Comparison of ENCODE assay signal across 22 mouse cellular contexts in the genomic region with DNA sequence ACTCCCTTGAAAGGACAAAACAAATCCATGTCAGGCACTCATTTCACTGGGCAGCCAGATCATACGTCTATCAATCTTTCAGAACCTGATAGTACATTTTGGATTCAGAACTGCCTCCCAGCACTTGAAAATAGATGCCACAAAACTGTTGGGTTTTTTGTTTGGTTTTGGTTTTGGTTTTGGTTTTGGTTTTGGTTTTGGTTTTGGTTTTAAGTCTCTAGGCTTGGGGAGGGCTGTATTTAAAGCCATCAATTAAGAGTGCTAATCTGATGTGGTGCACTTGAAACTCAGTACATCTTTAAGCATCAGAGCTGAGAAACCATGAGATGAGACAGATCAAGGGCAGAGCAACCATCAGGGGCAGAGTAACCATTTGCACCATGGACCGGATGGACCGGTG.
DNase-seq lines count a peak whose midpoint lies in the region; ATAC-seq and TF ChIP-seq lines count a peak whose summit lies in the region.
"Had no signal": no experiment of that assay in that cellular context is flagged by ENCODE, and none has a peak within 500 bp of the region (broad histone marks: within the 10 kb centered on the region; RNA-seq: fewer than 3 reads in every experiment).

No protein-coding gene starts in this region.

- TF ChIP-seq EP300 in CH12.LX (IDR thresholded peaks at IDR 0.05; ENCODE audit: low read length) = peak; percentile 54; the same call in 1 of the 2 replicates

- ATAC-seq in embryonic facial prominence, embryonic 13.5 days (ENCODE audit: insufficient number of reproducible peaks, insufficient read depth, low FRiP score, low TSS enrichment, low read depth) = no peak
- no peak for ATAC-seq in kidney, embryonic 15.5 days (replicated peaks; ENCODE audit: low FRiP score)
- no peak for ATAC-seq in hindbrain, postnatal 0 days
- ATAC-seq: forebrain, embryonic 16.5 days; intestine, embryonic 15.5 days had no signal

- TF ChIP-seq POLR2A in CH12.LX (IDR thresholded peaks at IDR 0.05; ENCODE audit: low read depth, low read length) = no peak

- no peak for DNase-seq in embryonic facial prominence, embryonic 10.5 days (ENCODE audit: low spot score)
- peak; percentile 46 for DNase-seq in CH12.LX (ENCODE audit: extremely low read depth)
- peak; percentile 61 for DNase-seq in induced T-regulatory cell, adult 2 months (ENCODE audit: low read depth)
- DNase-seq in hindbrain, postnatal 0 days (ENCODE audit: low spot score) = no peak
- no peak for DNase-seq in spleen, postnatal 36 days (ENCODE audit: low spot score in 2 of 2)
- DNase-seq: adrenal gland, adult 8-10 months; adrenal gland, postnatal 36 days; B cell, adult 2 months; cerebellum, adult 11-12 months; cerebellum, adult 9-10 months; cerebellum, postnatal 25 days; gastrocnemius, postnatal 10 days; heart, adult 2 months; kidney, adult 18-20 months had no signal

- no peaks in the 10 kb centered on the region for H3K79me2 ChIP-seq in CH12.LX (replicated peaks; ENCODE audit: control insufficient read depth, extremely low read depth, insufficient read depth, poor library complexity, severe bottlenecking)

- TF ChIP-seq RAD21 in CH12.LX (IDR thresholded peaks at IDR 0.05; ENCODE audit: low read depth, low read length) = no peak

- H3K9me3 ChIP-seq in embryonic facial prominence, embryonic 13.5 days = no peaks in the 10 kb centered on the region
- H3K9me3 ChIP-seq in embryonic facial prominence, embryonic 10.5 days = no peaks in the 10 kb centered on the region
- no peaks in the 10 kb centered on the region for H3K9me3 ChIP-seq in CH12.LX (replicated peaks; ENCODE audit: low read length)
- H3K9me3 ChIP-seq in kidney, embryonic 15.5 days (replicated peaks) = no peaks in the 10 kb centered on the region
- H3K9me3 ChIP-seq in hindbrain, postnatal 0 days (ENCODE audit: low read length) = no peaks in the 10 kb centered on the region
- H3K9me3 ChIP-seq: forebrain, embryonic 12.5 days; heart, embryonic 12.5 days; hindbrain, embryonic 10.5 days; hindbrain, embryonic 15.5 days; intestine, embryonic 15.5 days had no signal

- no peaks in the 10 kb centered on the region for H3K36me3 ChIP-seq in embryonic facial prominence, embryonic 13.5 days
- H3K36me3 ChIP-seq in embryonic facial prominence, embryonic 10.5 days (replicated peaks) = no peaks in the 10 kb centered on the region
- H3K36me3 ChIP-seq in CH12.LX (replicated peaks in 1 of 2; ENCODE audit: control insufficient read depth in 1 of 2, insufficient read depth in 1 of 2, low read length in 1 of 2) = peaks cover 0 to 3% of the 10 kb centered on the region in 2 experiments
- H3K36me3 ChIP-seq in kidney, embryonic 15.5 days = no peaks in the 10 kb centered on the region
- no peaks in the 10 kb centered on the region for H3K36me3 ChIP-seq in hindbrain, postnatal 0 days (ENCODE audit: insufficient read depth, low read length)
- H3K36me3 ChIP-seq: forebrain, embryonic 12.5 days; heart, embryonic 12.5 days; hindbrain, embryonic 10.5 days; hindbrain, embryonic 15.5 days; intestine, embryonic 15.5 days had no signal

- no peak overlapping the region for H3K9ac ChIP-seq in embryonic facial prominence, embryonic 13.5 days
- peak overlapping the region; percentile 23 for H3K9ac ChIP-seq in CH12.LX (ENCODE audit: insufficient read depth, low read depth)
- H3K9ac ChIP-seq in kidney, embryonic 15.5 days = no peak overlapping the region
- no peak overlapping the region for H3K9ac ChIP-seq in hindbrain, postnatal 0 days (replicated peaks; ENCODE audit: low read length)
- H3K9ac ChIP-seq: forebrain, embryonic 12.5 days; heart, embryonic 12.5 days; hindbrain, embryonic 15.5 days; intestine, embryonic 15.5 days had no signal

- in situ Hi-C loops in CH12.LX (cut with MboI; ENCODE audit: low pct_ligation_motif_present, low pct_unique_long_range_greater_than_20kb, low sequenced_read_pairs) = no loop called here

- H3K4me3 ChIP-seq in embryonic facial prominence, embryonic 13.5 days = no peak overlapping the region
- no peak overlapping the region for H3K4me3 ChIP-seq in embryonic facial prominence, embryonic 10.5 days
- H3K4me3 ChIP-seq in CH12.LX (replicated peaks in 1 of 3; ENCODE audit: low read depth in 2 of 3, low read length in 2 of 3, poor library complexity in 1 of 3) = peak overlapping the region; percentile 57 to 85 (median 71)
- no peak overlapping the region for H3K4me3 ChIP-seq in kidney, embryonic 15.5 days (replicated peaks)
- no peak overlapping the region for H3K4me3 ChIP-seq in hindbrain, postnatal 0 days (ENCODE audit: low read length)
- H3K4me3 ChIP-seq: forebrain, embryonic 12.5 days; heart, adult 2 months; heart, embryonic 12.5 days; hindbrain, embryonic 10.5 days; hindbrain, embryonic 15.5 days; intestine, embryonic 15.5 days had no signal

- peaks cover 14% of the 10 kb centered on the region; the same call in 1 of the 2 replicates for H3K4me1 ChIP-seq in embryonic facial prominence, embryonic 13.5 days
- peaks cover 21% of the 10 kb centered on the region for H3K4me1 ChIP-seq in embryonic facial prominence, embryonic 10.5 days
- peaks cover 5 to 18% of the 10 kb centered on the region in 2 experiments; a peak in 3 of 4 replicates for H3K4me1 ChIP-seq in CH12.LX (ENCODE audit: control insufficient read depth in 1 of 2, insufficient read depth in 2 of 2)
- peaks cover 10% of the 10 kb centered on the region; the same call in 1 of the 2 replicates for H3K4me1 ChIP-seq in kidney, embryonic 15.5 days
- no peaks in the 10 kb centered on the region for H3K4me1 ChIP-seq in hindbrain, postnatal 0 days (ENCODE audit: insufficient read depth, low read length)
- H3K4me1 ChIP-seq: heart, embryonic 12.5 days had no signal

- H3K4me2 ChIP-seq in embryonic facial prominence, embryonic 13.5 days = 0 out of 2 replicates have a peak overlapping the region, but pooled peaks have one; percentile 32
- H3K4me2 ChIP-seq in CH12.LX (ENCODE audit: insufficient read depth, low read depth, poor library complexity, severe bottlenecking) = peak overlapping the region; percentile 58
- H3K4me2 ChIP-seq in kidney, embryonic 15.5 days = no peak overlapping the region
- no peak overlapping the region for H3K4me2 ChIP-seq in hindbrain, postnatal 0 days (ENCODE audit: low read depth, low read length)
- H3K4me2 ChIP-seq: forebrain, embryonic 12.5 days; heart, embryonic 12.5 days; hindbrain, embryonic 15.5 days; intestine, embryonic 15.5 days had no signal

- no peaks in the 10 kb centered on the region for H3K27me3 ChIP-seq in embryonic facial prominence, embryonic 13.5 days
- no peaks in the 10 kb centered on the region for H3K27me3 ChIP-seq in embryonic facial prominence, embryonic 10.5 days (replicated peaks; ENCODE audit: low read depth, poor library complexity, severe bottlenecking)
- H3K27me3 ChIP-seq in CH12.LX (replicated peaks) = no peaks in the 10 kb centered on the region
- H3K27me3 ChIP-seq in kidney, embryonic 15.5 days = no peaks in the 10 kb centered on the region
- H3K27me3 ChIP-seq in hindbrain, postnatal 0 days (ENCODE audit: insufficient read depth, low read length) = no peaks in the 10 kb centered on the region
- H3K27me3 ChIP-seq: forebrain, embryonic 12.5 days; heart, embryonic 12.5 days; hindbrain, embryonic 15.5 days; intestine, embryonic 15.5 days had no signal

- 83% methylated on average over 3 of the region's 3 CpGs for WGBS in embryonic facial prominence, embryonic 13.5 days
- WGBS in embryonic facial prominence, embryonic 10.5 days = 87% methylated on average over 3 of the region's 3 CpGs
- 94% methylated on average over 3 of the region's 3 CpGs for WGBS in kidney, embryonic 15.5 days
- 93% methylated on average over 3 of the region's 3 CpGs for WGBS in hindbrain, postnatal 0 days

- TF ChIP-seq CTCF in CH12.LX (conservative IDR thresholded peaks at IDR 0.05 in 1 of 2, IDR thresholded peaks at IDR 0.05 in 1 of 2; ENCODE audit: low read depth in 2 of 2, low read length in 2 of 2) = no peak
- no peak for TF ChIP-seq CTCF in hindbrain, postnatal 0 days (IDR thresholded peaks at IDR 0.05; ENCODE audit: low read depth)

- dilution Hi-C loops in CH12.LX (cut with MboI; ENCODE audit: extremely low pct_ligation_motif_present, extremely low pct_unique_long_range_greater_than_20kb, low sequenced_read_pairs) = no loop called here

- no peak overlapping the region for H3K27ac ChIP-seq in embryonic facial prominence, embryonic 13.5 days
- H3K27ac ChIP-seq in embryonic facial prominence, embryonic 10.5 days (replicated peaks) = no peak overlapping the region
- H3K27ac ChIP-seq in CH12.LX (ENCODE audit: insufficient read depth, low read depth) = peak overlapping the region; percentile 80
- H3K27ac ChIP-seq in kidney, embryonic 15.5 days = no peak overlapping the region
- no peak overlapping the region for H3K27ac ChIP-seq in hindbrain, postnatal 0 days
- H3K27ac ChIP-seq: forebrain, embryonic 12.5 days; heart, adult 2 months; hindbrain, embryonic 10.5 days; hindbrain, embryonic 15.5 days; intestine, embryonic 15.5 days had no signal

TF ChIP-seq in CH12.LX, 34 proteins besides CTCF, POLR2A, EP300 and RAD21:
- 0 out of 2 replicates have a peak, but pooled peaks have one; percentile 26 for TF ChIP-seq TCF12 (IDR thresholded peaks at IDR 0.05; ENCODE audit: low read depth, low read length)
- no peak for TF ChIP-seq RCOR1 (conservative IDR thresholded peaks at IDR 0.05; ENCODE audit: low read depth, low read length)
- peak; percentile 96 for TF ChIP-seq ETS1 (conservative IDR thresholded peaks at IDR 0.05; ENCODE audit: low read depth, low read length)
- TF ChIP-seq ZC3H11A (IDR thresholded peaks at IDR 0.05; ENCODE audit: low read depth, low read length) = no peak
- peak; percentile 14; the same call in 1 of the 2 replicates for TF ChIP-seq SIN3A (IDR thresholded peaks at IDR 0.05; ENCODE audit: low read length)
- 0 out of 2 replicates have a peak, but pooled peaks have one; percentile 8 for TF ChIP-seq TBP (conservative IDR thresholded peaks at IDR 0.05; ENCODE audit: low read depth, low read length)
- 0 out of 2 replicates have a peak, but pooled peaks have one; percentile 12 for TF ChIP-seq MEF2A (IDR thresholded peaks at IDR 0.05; ENCODE audit: borderline replicate concordance, low read depth, low read length)
- TF ChIP-seq MAZ (IDR thresholded peaks at IDR 0.05; ENCODE audit: low read depth, low read length) = peak; percentile 73

Comparison
In these comparisons a context has a peak if more than half of its experiments do, and no peak if none do; other contexts are left out.
1. H3K4me2 ChIP-seq: peak in embryonic facial prominence, embryonic 13.5 days (single experiment) and CH12.LX (single experiment); none in kidney, embryonic 15.5 days (single experiment) and hindbrain, postnatal 0 days (single experiment).
2. H3K4me3 ChIP-seq: peak in CH12.LX (3 of 3); none in embryonic facial prominence, embryonic 13.5 days (single experiment), embryonic facial prominence, embryonic 10.5 days (single experiment), kidney, embryonic 15.5 days (single experiment) and hindbrain, postnatal 0 days (single experiment).
3. DNase-seq: peak in CH12.LX (single experiment) and induced T-regulatory cell, adult 2 months (single experiment); none in embryonic facial prominence, embryonic 10.5 days (single experiment), hindbrain, postnatal 0 days (single experiment) and spleen, postnatal 36 days (0 of 2).